Mouse (Mus musculus) forebrain, postnatal 0 days (tissue): ENCODE measurements around the gene Wdr18. TPM values are rescaled to one million over a fixed set of nuclear protein-coding genes. Genes with fewer than 3 reads are reported as not detected.

Source experiments
- ATAC-seq: fragments of 200-750 bp; cut with Nextera tagmentation; 2 replicates; pipeline ENCODE4 v1.8.0; 2017; ENCODE audit warnings: mild to moderate bottlenecking, moderate library complexity
- DNase-seq: peaks from one replicate; pipeline ENCODE4 v3.0.0-alpha.2; 2015
- H3K27ac ChIP-seq: fragments of 300-500 bp; sonication (generic); 2 replicates; pipeline ENCODE4 v1.5.1; 2014; ENCODE audit warnings: low read depth, mild to moderate bottlenecking, antibody characterized with exemption, low read length, moderate library complexity, mixed read lengths
- H3K27me3 ChIP-seq: fragments of 300-500 bp; sonication (generic); 2 replicates; pipeline ENCODE4 v1.6.1; 2014; ENCODE audit warnings: mild to moderate bottlenecking, low read length, mixed read lengths; ENCODE audit not compliant: insufficient read depth
- H3K36me3 ChIP-seq: fragments of 300-500 bp; sonication (generic); 2 replicates; pipeline ENCODE4 v1.6.1; 2014; ENCODE audit warnings: mild to moderate bottlenecking, moderate library complexity; ENCODE audit not compliant: insufficient read depth
- H3K4me1 ChIP-seq: fragments of 300-500 bp; sonication (generic); 2 replicates; pipeline ENCODE4 v1.6.1; 2014; ENCODE audit warnings: antibody characterized with exemption; ENCODE audit not compliant: insufficient read depth
- H3K4me2 ChIP-seq: fragments of 300-500 bp; sonication (generic); 2 replicates; pipeline ENCODE4 v1.6.1; 2014; ENCODE audit warnings: low read depth, mild to moderate bottlenecking, moderate library complexity
- H3K4me3 ChIP-seq: fragments of 300-500 bp; sonication (generic); 2 replicates; pipeline ENCODE4 v1.5.1; 2014; ENCODE audit warnings: low read depth, low read length, mixed read lengths
- H3K9ac ChIP-seq: fragments of 300-500 bp; sonication (generic); 2 replicates; pipeline ENCODE4 v1.6.1; 2014; ENCODE audit warnings: mild to moderate bottlenecking
- H3K9me3 ChIP-seq: fragments of 300-500 bp; sonication (generic); 2 replicates; pipeline ENCODE4 v1.6.1; 2016; ENCODE audit warnings: low read length
- CTCF ChIP-seq: sonication (generic); IDR thresholded peaks from 2 replicates; pipeline ENCODE4 v1.5.1; 2016; ENCODE audit warnings: antibody characterized with exemption, control low read depth, low read depth
- WGBS: fragments of 180-500 bp; shearing (Covaris S2); extraction: QIAGEN DNeasy Blood & Tissue Kit; methylation state at CpG from one replicate; pipeline ENCODE4 v1.1.7; 2014; 5-methylcytosine and 5-hydroxymethylcytosine counted together
- polyA plus RNA-seq: library from polyadenylated mRNA; unstranded; fragments of >200 nt; fragmentation: Nextera tagmentation; extraction: Ambion mirVana; gene quantifications from 2 replicates; pipeline ENCODE4 v1.2.1, GENCODE M21; 2015
- total RNA-seq: library from RNA; depleted of rRNA; stranded (reverse); fragments of >200 nt; gene quantifications from 2 replicates; pipeline ENCODE4 v1.2.3, GENCODE M21; 2014

Gene Wdr18
- total and polyA plus RNA-seq, 2 experiments from 2014 or later, result 58.2 to 107 TPM

DNA sequence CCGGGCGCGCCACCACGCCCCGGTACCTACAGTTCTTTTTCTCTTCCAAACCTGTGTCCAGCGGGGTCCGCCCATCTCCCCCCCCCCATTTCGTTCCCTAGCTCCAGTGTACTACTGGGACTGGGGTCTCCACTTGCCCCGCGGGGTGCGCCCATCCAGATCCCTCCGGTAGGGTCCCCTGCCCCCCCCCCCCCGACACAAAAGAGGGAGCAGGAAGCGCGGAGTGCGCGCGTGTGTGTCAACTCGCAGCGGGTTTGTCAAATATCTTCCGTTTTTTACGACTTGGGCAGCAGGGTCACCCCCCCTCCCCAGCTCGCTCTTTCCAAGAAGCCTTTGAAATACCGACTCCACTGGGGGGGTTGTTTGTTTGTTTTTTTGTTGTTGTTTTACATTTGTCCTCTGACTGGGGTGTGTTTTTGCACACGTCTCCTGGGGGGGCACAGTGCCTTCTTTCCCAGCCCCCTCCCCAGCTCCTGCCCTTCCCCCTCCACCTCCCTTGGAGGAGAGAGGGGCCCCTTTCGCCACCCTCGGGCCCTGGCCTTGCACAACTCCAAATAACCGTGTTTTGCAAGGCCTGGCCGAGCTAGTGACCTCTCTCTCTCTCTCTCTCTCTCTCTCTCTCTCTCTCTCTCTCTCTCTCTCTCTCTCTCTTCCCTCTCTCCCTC lies 31.8 kb upstream of the Wdr18 start:
- ATAC-seq (no peak), DNase-seq (peak; percentile 43)
- WGBS, result under 1% methylated on average over 25 of the region's 29 CpGs

DNA sequence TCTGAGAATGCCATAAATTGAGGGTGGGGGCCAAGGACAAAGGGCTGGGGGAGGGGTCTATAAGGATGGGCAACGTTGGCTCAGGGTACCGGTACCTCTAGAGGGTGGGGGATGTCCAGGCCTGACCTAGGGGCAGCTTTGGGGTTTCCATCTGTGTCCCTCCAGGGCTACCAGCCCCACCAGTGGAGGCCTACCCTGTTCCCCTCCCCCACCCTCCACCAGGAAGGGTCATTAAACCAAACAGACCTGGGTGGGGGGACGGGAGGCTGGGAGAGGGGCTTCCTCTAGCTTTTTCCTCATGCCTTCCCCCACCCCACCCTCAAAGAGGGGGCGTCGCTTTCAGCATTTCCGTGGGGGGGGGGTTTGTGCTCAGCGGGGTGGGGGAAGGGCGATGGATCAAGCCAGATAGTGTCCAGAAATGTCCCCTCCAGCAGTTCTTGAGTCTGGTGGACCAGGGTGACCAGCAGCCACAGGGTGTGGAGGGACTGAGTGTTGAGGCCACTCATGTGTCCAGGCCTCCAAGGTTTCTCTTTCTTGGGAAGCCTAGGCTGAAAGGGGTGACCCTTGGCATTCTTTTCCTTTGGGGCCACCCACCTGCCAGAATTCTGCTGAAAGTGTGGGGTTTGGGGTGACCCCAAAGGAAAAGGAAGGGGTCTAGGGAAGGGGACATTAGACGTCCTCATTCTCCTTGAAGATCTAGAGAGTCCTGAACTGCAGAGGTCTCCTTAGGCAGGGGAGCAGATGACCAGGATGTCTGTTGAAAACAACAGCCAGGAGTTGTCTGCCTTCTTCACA lies 30.8 kb upstream of the Wdr18 start:
- Histone ChIP-seq H3K27ac (peak overlapping the region; percentile 45; the same call in 1 of the 2 replicates), H3K36me3 (peaks cover 13% of the 10 kb centered on the region; the same call in 1 of the 2 replicates), H3K27me3 (no peaks in the 10 kb centered on the region), H3K9me3 (no peaks in the 10 kb centered on the region), H3K4me2 (peak overlapping the region; percentile 89), H3K4me3 (peak overlapping the region; percentile 88), H3K9ac (peak overlapping the region; percentile 47), H3K4me1 (peaks cover 8% of the 10 kb centered on the region; the same call in 1 of the 2 replicates)
- no peak for DNase-seq
- no peak for TF ChIP-seq CTCF
- no peak for ATAC-seq
- 33% methylated on average over 9 of the region's 9 CpGs for WGBS

More for the DNA sequence above, 31.8 kb upstream of the Wdr18 start:
- Histone ChIP-seq H3K9me3 (no peaks in the 10 kb centered on the region), H3K4me3 (peak overlapping the region; percentile 88), H3K4me2 (peak overlapping the region; percentile 89), H3K4me1 (peaks cover 8% of the 10 kb centered on the region; the same call in 1 of the 2 replicates), H3K27ac (peak overlapping the region; percentile 85), H3K36me3 (peaks cover 13% of the 10 kb centered on the region; the same call in 1 of the 2 replicates), H3K27me3 (peaks cover 5% of the 10 kb centered on the region; the same call in 1 of the 2 replicates), H3K9ac (peak overlapping the region; percentile 81)
- TF ChIP-seq CTCF, result no peak

- Histone ChIP-seq H3K9ac (no peak overlapping the region), H3K4me2 (no peak overlapping the region), H3K4me3 (no peak overlapping the region), H3K36me3 (peaks cover 13% of the 10 kb centered on the region; the same call in 1 of the 2 replicates), H3K4me1 (peaks cover 8% of the 10 kb centered on the region; the same call in 1 of the 2 replicates), H3K9me3 (no peaks in the 10 kb centered on the region), H3K27ac (no peak overlapping the region), H3K27me3 (no peaks in the 10 kb centered on the region)
- DNase-seq (no peak), ATAC-seq (no peak)
- WGBS, result 85% methylated on average over 18 of the region's 18 CpGs
- TF ChIP-seq CTCF, result no peak
These were observed 29.8 kb upstream of the Wdr18 start for GRCm38 (mm10) chr10:79929967-79930825.

- DNase-seq (no peak), ATAC-seq (no peak)
- no peak overlapping the region for H3K4me2 ChIP-seq
- no peak overlapping the region for H3K4me3 ChIP-seq
- no peak overlapping the region for H3K27ac ChIP-seq
- H3K36me3 ChIP-seq, result peaks cover 13% of the 10 kb centered on the region; the same call in 1 of the 2 replicates
- H3K9me3 ChIP-seq, result no peaks in the 10 kb centered on the region
- peaks cover 8% of the 10 kb centered on the region; the same call in 1 of the 2 replicates for H3K4me1 ChIP-seq
- no peak for TF ChIP-seq CTCF
- H3K9ac ChIP-seq, result no peak overlapping the region
- no peaks in the 10 kb centered on the region for H3K27me3 ChIP-seq
- 87% methylated on average over 16 of the region's 16 CpGs for WGBS
These were observed 29.1 kb upstream of the Wdr18 start for GRCm38 (mm10) chr10:79930826-79931186.

GRCm38 (mm10) chr10:79931797-79932196 lies 28.2 kb upstream of the Wdr18 start:
- 77% methylated on average over 9 of the region's 9 CpGs for WGBS
- H3K4me1 ChIP-seq, result peaks cover 8% of the 10 kb centered on the region; the same call in 1 of the 2 replicates

GRCm38 (mm10) chr10:79932736-79933135 lies 27.2 kb upstream of the Wdr18 start:
- 36% methylated on average over 8 of the region's 8 CpGs for WGBS
- Histone ChIP-seq H3K4me3 (no peak overlapping the region), H3K36me3 (peaks cover 13% of the 10 kb centered on the region; the same call in 1 of the 2 replicates), H3K9ac (no peak overlapping the region), H3K4me1 (peaks cover 8% of the 10 kb centered on the region; the same call in 1 of the 2 replicates), H3K27me3 (no peaks in the 10 kb centered on the region), H3K9me3 (no peaks in the 10 kb centered on the region), H3K4me2 (no peak overlapping the region), H3K27ac (0 out of 2 replicates have a peak overlapping the region, but pooled peaks have one; percentile 21)
- DNase-seq (no peak), ATAC-seq (no peak)
- TF ChIP-seq CTCF, result no peak

More at GRCm38 (mm10) chr10:79931797-79932196, 28.2 kb upstream of the Wdr18 start:
- Histone ChIP-seq H3K36me3 (peaks cover 13% of the 10 kb centered on the region; the same call in 1 of the 2 replicates), H3K9me3 (no peaks in the 10 kb centered on the region), H3K27ac (no peak overlapping the region), H3K9ac (no peak overlapping the region), H3K4me2 (no peak overlapping the region), H3K4me3 (no peak overlapping the region), H3K27me3 (no peaks in the 10 kb centered on the region)
- ATAC-seq, result no peak
- TF ChIP-seq CTCF, result no peak
- DNase-seq, result no peak
